Mouse (Mus musculus): ENCODE measurements around the gene Rdh1. TPM values are rescaled to one million over a fixed set of nuclear protein-coding genes. Genes with fewer than 3 reads are reported as not detected.
A peak's percentile ranks its signal among the peaks of the same experiment; 100 is the strongest.
"Not testable (repeated sequence)": the region's sequence is repeated elsewhere in the genome, so short reads cannot be mapped to it uniquely, and the experiment has no call there.

Rdh1 gene
- total RNA-seq, 2 experiments from 2014 or later, result 0.08 to 0.15 TPM

DNA sequence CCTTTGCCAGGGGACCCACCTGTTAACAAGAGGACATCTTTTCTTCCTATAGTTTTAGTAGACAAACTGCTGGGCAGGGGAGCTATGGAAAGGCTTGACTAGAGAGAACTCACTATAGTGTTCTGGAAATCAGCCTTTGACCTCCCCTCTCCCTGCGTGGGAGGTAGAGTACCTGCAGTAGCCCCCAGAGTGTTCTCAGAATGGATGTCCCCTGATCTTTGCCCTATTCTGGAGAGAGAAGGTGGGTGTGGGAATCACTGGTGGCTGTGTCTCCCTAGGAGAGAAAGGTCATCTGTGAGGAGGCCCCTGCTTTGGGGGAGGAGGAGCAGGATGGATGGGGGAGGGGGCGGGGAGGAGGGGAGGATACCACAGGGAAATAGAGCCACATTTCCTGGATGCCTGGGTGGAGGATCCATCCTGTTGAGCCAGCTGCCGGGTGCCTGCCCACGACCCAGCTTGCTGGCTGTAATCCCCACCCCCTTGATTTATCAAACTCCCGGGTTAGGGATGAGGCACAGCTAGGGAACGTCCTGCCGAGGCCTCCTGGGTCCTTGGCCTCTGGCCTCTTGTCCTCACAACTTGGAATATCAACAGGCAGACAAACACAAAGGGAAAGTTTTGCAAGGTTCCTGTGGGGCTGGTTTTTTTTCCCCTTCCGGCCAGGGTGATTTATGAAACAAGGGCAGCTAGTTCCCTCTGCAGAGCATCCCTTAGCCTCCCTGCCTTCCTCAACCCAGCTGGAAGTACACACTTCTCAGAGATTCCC is 10.5 kb upstream of the Rdh1 start:
- peak in 1 of 2 experiments; percentile 8 for DNase-seq (ENCODE audit: low spot score in 2 of 2)

DNA sequence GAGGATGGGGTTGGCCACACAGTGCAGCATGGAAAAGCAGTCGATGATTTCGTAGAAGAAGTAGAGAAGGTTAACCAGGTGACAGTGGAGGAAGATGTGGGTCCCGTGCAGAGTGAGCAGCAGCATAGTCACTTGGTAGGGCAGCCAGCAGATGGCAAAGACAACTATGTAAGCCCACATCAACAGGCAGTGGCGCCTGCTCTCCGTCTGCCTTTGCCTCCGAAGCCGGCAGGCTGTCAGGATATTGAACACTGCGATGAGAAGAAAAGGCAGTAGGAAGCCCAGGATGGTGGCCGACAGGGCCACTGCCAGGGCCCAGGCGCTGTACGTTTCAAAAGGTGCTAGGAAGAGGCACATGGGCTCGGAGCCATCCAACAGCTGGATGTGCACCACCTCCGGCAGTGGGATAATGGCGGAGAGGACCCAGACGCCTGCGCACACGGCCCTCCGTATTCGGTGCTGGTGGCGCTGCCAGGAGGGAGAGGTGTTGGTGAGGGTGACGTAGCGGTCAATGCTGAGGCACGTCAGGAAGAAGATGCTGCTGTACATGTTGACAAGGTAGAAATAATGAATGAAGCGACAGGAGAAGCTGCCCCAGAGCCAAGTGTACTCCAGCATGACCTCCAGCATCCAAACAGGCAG is 9.3 kb upstream of the Rdh1 start:
- DNase-seq (ENCODE audit: low spot score in 2 of 2), result peak in 1 of 2 experiments; percentile 9

DNA sequence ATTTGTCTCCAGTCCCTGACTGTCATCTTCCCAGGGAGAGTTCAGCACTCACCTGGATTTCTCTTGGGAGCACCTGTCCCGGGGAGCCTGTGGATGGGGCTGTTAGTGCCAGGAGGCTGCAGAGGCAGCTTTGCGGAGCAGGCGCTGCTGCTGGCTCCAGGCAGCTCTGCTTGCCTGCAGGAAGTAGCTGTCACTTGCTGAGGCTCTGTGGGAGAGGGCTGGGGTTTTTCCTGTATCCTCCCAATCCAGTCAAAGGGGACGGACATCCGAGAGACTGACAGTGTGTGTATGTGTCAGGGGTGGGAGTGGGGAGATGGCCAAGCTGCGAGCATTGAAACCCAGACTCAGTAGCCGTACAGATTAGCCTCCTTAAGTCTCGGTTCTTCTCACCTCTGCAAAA is 8.0 kb upstream of the Rdh1 start, which contains the start of gene Gpr182:
Gene Gpr182 (minus strand): TSS at position 185 of the 400 bp plus-strand sequence.
- DNase-seq (ENCODE audit: low spot score in 2 of 2), result no peak

DNA sequence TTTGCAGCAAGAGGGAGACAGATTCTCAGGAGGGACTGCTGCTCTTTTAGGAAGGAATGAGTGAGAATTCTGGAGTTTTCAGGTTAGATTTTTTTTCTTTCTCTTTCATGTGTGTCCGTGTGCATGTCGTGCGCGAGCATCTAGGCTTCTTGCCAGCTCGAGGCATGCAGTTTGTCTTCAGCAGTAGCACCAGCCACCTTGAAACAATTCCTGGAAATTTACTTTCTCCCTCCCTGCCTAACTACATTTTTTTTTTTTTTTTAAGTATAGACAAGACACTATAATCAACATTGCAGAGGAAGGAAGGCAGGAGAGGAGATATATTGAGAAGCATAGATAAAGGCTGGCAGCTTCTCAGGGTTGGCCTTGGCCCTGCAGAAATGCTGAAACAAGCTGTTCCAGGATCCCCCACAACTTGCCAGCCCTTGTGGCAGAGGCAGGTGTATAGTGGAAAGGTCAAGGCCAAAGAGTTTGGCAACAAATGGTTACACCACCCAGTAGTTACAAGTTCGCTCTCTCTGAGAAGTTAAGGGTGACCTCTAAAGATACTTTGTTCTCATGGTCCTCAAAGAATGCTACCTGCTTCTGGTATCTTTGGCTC is 4.9 kb upstream of the Rdh1 start:
- DNase-seq (ENCODE audit: low spot score in 2 of 2), result peak in 1 of 2 experiments; percentile 5

DNA sequence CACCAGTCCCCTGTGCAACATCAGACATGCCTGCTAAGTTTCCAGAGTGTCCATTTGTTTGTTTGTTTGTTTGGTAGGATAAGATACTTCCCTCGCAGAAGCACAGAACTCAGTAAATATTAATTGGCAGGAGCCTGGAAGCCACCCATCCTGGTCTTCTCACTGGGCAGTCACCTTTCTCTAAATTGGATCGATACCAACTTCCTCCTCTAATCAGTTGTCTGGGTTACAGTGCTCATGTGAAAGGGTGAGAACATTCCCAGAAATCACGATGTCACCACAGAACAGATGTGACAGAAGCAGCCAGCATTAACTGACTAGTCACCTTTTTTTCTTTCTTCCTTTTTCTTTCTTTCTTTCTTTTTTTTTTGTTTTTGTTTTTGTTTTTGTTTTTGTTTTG is 4.3 kb upstream of the Rdh1 start:
- DNase-seq (ENCODE audit: low spot score in 2 of 2), result no peak

GRCm38 (mm10) chr10:127755770-127756468 is 3.6 kb upstream of the Rdh1 start:
- DNase-seq (ENCODE audit: low spot score in 2 of 2), result peak in 1 of 2 experiments; percentile 12

GRCm38 (mm10) chr10:127762926-127763325 is 3.4 kb downstream of the Rdh1 start:
- not testable (repeated sequence) for DNase-seq (ENCODE audit: low spot score in 2 of 2)

GRCm38 (mm10) chr10:127763914-127764680 is 4.6 kb downstream of the Rdh1 start:
- no peak for DNase-seq (ENCODE audit: low spot score in 2 of 2)

- no peak for DNase-seq (ENCODE audit: low spot score in 2 of 2)
Measured at GRCm38 (mm10) chr10:127766564-127766963, 7.0 kb downstream of the Rdh1 start.

- DNase-seq (ENCODE audit: low spot score in 2 of 2), result no peak
Measured at GRCm38 (mm10) chr10:127776011-127776410, 16.5 kb downstream of the Rdh1 start, which contains the start of gene Rdh9. Gene Rdh9 (plus strand): TSS chr10:127776386.

GRCm38 (mm10) chr10:127782321-127782720 is 22.8 kb downstream of the Rdh1 start:
- DNase-seq (ENCODE audit: low spot score in 2 of 2), result not testable (repeated sequence)

- not testable (repeated sequence) for DNase-seq (ENCODE audit: low spot score in 2 of 2)
Measured at GRCm38 (mm10) chr10:127785411-127785810, 25.9 kb downstream of the Rdh1 start.

- DNase-seq (ENCODE audit: low spot score in 2 of 2), result no peak
Measured at GRCm38 (mm10) chr10:127799295-127799694, 39.8 kb downstream of the Rdh1 start.

- DNase-seq (ENCODE audit: low spot score in 2 of 2), result no peak
Measured at GRCm38 (mm10) chr10:127800891-127801290, 41.4 kb downstream of the Rdh1 start, which contains the start of gene Rdh16. Gene Rdh16 (plus strand): TSS chr10:127801152.

GRCm38 (mm10) chr10:127801612-127802011 is 42.1 kb downstream of the Rdh1 start:
- no peak for DNase-seq (ENCODE audit: low spot score in 2 of 2)

- no peak for DNase-seq (ENCODE audit: low spot score in 2 of 2)
Measured at GRCm38 (mm10) chr10:127802236-127802635, 42.7 kb downstream of the Rdh1 start.

DNA sequence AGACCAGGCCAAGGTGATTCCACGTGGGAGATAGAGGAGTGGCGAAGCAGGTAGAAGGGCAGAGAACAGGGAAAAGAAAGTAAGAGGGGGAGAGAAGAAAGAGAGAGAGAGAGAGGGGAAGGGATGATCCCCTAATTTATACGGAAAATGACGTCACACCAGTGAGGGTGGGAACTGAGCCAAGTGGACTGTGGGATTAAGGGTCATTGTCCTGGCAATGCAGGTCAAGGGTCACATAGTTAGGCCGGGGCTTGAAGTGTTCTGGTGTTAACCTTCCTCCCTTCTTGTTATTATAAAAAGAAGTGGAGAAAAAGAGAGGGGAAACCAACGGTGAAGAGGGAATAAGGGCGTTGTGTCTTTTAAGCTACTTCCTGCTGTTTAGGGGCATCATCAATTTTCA is 44.9 kb downstream of the Rdh1 start:
- no peak for DNase-seq (ENCODE audit: low spot score in 2 of 2)

DNA sequence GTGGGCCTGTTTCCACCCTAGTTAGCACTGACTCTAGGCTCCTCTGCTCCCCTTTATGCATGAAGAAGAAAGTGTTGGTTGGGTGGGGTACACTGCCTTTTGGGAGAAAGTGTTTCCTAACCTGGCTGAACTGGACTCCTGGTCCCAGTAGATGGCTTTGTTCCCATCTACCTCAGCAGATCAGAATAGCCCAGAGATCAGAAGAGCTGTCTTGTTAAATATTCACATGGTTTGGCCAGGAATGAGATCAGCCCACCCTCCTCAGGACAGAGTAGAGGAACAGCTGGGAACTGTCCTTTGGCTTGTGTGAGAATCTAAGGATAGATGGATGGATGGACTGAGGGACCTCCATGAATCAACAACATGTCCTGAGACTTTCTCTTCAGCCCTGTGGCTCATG is 56.4 kb downstream of the Rdh1 start:
- no peak for DNase-seq (ENCODE audit: low spot score in 2 of 2)

DNA sequence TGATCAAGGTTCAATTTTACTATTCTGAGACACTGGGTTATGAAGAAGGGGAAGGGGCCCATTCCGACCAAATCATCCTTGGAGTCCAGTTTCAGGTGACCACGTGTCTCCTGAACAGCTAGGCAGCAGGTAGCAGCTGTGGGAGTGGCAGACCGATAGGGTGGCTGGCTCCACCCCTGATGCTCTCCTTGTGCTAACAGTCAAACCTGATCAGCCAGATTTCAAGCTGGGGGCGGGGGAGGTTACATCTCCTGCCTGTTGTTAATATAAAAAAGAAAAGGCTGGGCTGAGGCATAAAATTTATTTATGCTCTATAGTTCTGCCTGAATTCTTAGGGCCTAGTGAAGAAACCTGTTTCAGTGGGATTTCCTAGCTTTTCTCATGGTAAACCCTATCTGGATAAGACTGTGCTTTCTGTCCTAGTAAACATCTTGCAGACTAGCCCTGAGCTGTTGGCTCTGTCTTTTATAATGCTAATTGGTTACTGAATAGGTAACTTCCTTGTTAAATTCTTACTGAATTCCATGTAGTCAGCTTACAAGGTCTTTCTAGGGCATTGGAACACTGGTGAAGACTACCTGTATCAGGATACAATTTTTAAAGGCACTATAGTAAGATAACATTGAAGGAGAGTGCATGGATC is 57.9 kb downstream of the Rdh1 start:
- DNase-seq (ENCODE audit: low spot score in 2 of 2), result not testable (repeated sequence)
